Mouse (Mus musculus): Measurements from ENCODE around the gene Htatip2.

Gene Htatip2

GRCm38 (mm10) chr7:49758934-49759571 lies at the start of gene Htatip2:
Htatip2 (plus strand) TSS chr7:49759115.
- DNase-seq (ENCODE audit: low spot score in 2 of 2): peak; percentile 48 to 59

- DNase-seq (ENCODE audit: low spot score in 2 of 2): no peak
These were observed 49.4 kb upstream of the Htatip2 start for GRCm38 (mm10) chr7:49709381-49710021.

GRCm38 (mm10) chr7:49717942-49718733 lies 40.8 kb upstream of the Htatip2 start:
- no peak for DNase-seq (ENCODE audit: low spot score in 2 of 2)

GRCm38 (mm10) chr7:49734342-49734741 lies 24.6 kb upstream of the Htatip2 start:
- DNase-seq (ENCODE audit: low spot score in 2 of 2): no peak

GRCm38 (mm10) chr7:49739448-49739847 lies 19.5 kb upstream of the Htatip2 start:
- DNase-seq (ENCODE audit: low spot score in 2 of 2): no peak

- DNase-seq (ENCODE audit: low spot score in 2 of 2): no peak
These were observed 17.4 kb upstream of the Htatip2 start for GRCm38 (mm10) chr7:49741474-49741873.

- no peak for DNase-seq (ENCODE audit: low spot score in 2 of 2)
These were observed 17.0 kb upstream of the Htatip2 start for GRCm38 (mm10) chr7:49741923-49742322.

GRCm38 (mm10) chr7:49751148-49751547 lies 7.8 kb upstream of the Htatip2 start:
- DNase-seq (ENCODE audit: low spot score in 2 of 2): no peak

- DNase-seq (ENCODE audit: low spot score in 2 of 2): no peak
These were observed 6.0 kb upstream of the Htatip2 start for GRCm38 (mm10) chr7:49752730-49753506.

- peak; percentile 43 to 45 for DNase-seq (ENCODE audit: low spot score in 2 of 2)
These were observed 4.1 kb upstream of the Htatip2 start for GRCm38 (mm10) chr7:49754767-49755166.

GRCm38 (mm10) chr7:49762605-49763004 lies 3.7 kb downstream of the Htatip2 start:
- peak; percentile 49 to 54 for DNase-seq (ENCODE audit: low spot score in 2 of 2)

- no peak for DNase-seq (ENCODE audit: low spot score in 2 of 2)
These were observed 5.2 kb downstream of the Htatip2 start for GRCm38 (mm10) chr7:49764011-49764716.

GRCm38 (mm10) chr7:49766166-49766565 lies 7.3 kb downstream of the Htatip2 start:
- no peak for DNase-seq (ENCODE audit: low spot score in 2 of 2)

- no peak for DNase-seq (ENCODE audit: low spot score in 2 of 2)
These were observed 9.6 kb downstream of the Htatip2 start for GRCm38 (mm10) chr7:49768509-49768908.

GRCm38 (mm10) chr7:49774396-49774795 lies 15.5 kb downstream of the Htatip2 start:
- DNase-seq (ENCODE audit: low spot score in 2 of 2): no peak

- DNase-seq (ENCODE audit: low spot score in 2 of 2): no peak
These were observed 18.7 kb downstream of the Htatip2 start for GRCm38 (mm10) chr7:49777585-49777984.

GRCm38 (mm10) chr7:49778114-49778901 lies 19.4 kb downstream of the Htatip2 start, which contains the start of gene Prmt3:
Prmt3 (plus strand) TSS chr7:49778346.
- DNase-seq (ENCODE audit: low spot score in 2 of 2): peak; percentile 95

- DNase-seq (ENCODE audit: low spot score in 2 of 2): no peak
These were observed 20.1 kb downstream of the Htatip2 start for GRCm38 (mm10) chr7:49778904-49779615.

- DNase-seq (ENCODE audit: low spot score in 2 of 2): no peak
These were observed 24.1 kb downstream of the Htatip2 start for GRCm38 (mm10) chr7:49783017-49783416.

GRCm38 (mm10) chr7:49785141-49785540 lies 26.2 kb downstream of the Htatip2 start:
- no peak for DNase-seq (ENCODE audit: low spot score in 2 of 2)

Data from urinary bladder, postnatal 36 days (tissue).